In the genomic region with DNA sequence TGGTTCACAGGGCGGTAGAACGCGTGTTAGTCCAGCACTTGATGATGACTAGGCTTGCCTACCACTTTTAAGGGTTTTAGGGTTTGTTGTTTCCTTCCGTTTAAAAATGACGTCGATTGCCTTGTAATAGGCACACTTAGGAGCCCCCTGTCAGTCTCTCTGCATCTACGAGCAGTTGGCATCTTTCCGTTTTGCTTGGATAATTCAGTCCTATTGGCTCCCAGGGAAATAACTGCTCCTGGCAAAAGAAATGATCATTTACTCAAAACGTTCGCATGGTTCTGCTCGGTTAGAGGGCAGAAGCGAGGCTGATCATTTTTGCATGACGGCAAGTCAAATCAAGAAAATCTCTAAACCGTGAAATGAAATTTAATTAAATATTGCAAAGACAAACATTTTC, we compare ENCODE assay signal across 12 mouse cellular contexts.
"Had no signal": no experiment of that assay in that cellular context is flagged by ENCODE, and none has a peak within 500 bp of the region (broad histone marks: within the 10 kb centered on the region; RNA-seq: fewer than 3 reads in every experiment).

No protein-coding gene starts in this region.

- H3K36me3 ChIP-seq: limb, embryonic 13.5 days; liver, embryonic 15.5 days; midbrain, embryonic 13.5 days had no signal

- H3K4me2 ChIP-seq: limb, embryonic 13.5 days; liver, embryonic 11.5 days; liver, embryonic 15.5 days; midbrain, embryonic 13.5 days had no signal

- H3K9me3 ChIP-seq: limb, embryonic 13.5 days; liver, embryonic 15.5 days; midbrain, embryonic 13.5 days had no signal

- H3K27me3 ChIP-seq: limb, embryonic 13.5 days; liver, embryonic 15.5 days; midbrain, embryonic 13.5 days had no signal

- H3K4me3 ChIP-seq: limb, embryonic 13.5 days; liver, embryonic 15.5 days; midbrain, embryonic 13.5 days had no signal

- ATAC-seq: lung, postnatal 0 days; midbrain, embryonic 13.5 days had no signal

- H3K4me1 ChIP-seq: liver, embryonic 15.5 days; midbrain, embryonic 13.5 days had no signal

- H3K27ac ChIP-seq: limb, embryonic 13.5 days; liver, embryonic 15.5 days; stomach, postnatal 0 days had no signal

- H3K9ac ChIP-seq: limb, embryonic 13.5 days; liver, embryonic 15.5 days; midbrain, embryonic 13.5 days had no signal

- DNase-seq: kidney, adult 18-20 months; kidney, postnatal 25 days; lung, adult 2 months; lung, postnatal 36 days; thymus, adult 2 months; thymus, postnatal 25 days had no signal
